Mouse (Mus musculus): ENCODE results near the gene Uso1.

GRCm38 (mm10) chr5:92188881-92189483, 51.2 kb downstream of the Uso1 start:
- TF ChIP-seq CTCF (IDR thresholded peaks at IDR 0.05; ENCODE audit: control insufficient read depth, insufficient read depth, insufficient replicate concordance, low read depth, low read length), result no peak
- TF ChIP-seq POLR2A (IDR thresholded peaks at IDR 0.05; ENCODE audit: control insufficient read depth, low read depth, low read length), result no peak
